Mouse (Mus musculus) neural tube, embryonic 14.5 days (tissue): ENCODE results near the gene Gm20388. TPM values are rescaled to one million over a fixed set of nuclear protein-coding genes. Genes with fewer than 3 reads are reported as not detected.

ENCODE experiments used
- ATAC-seq: fragments of 200-750 bp; cut with Nextera tagmentation; 2 replicates; pipeline ENCODE4 v1.8.0; 2017; ENCODE audit warnings: low read depth, mild to moderate bottlenecking, moderate TSS enrichment, moderate library complexity
- H3K27ac ChIP-seq: fragments of 300-500 bp; sonication (generic); 2 replicates; pipeline ENCODE4 v1.5.1; 2014; ENCODE audit warnings: low read depth, mild to moderate bottlenecking, control low read depth, low read length, moderate library complexity, mixed read lengths
- H3K27me3 ChIP-seq: fragments of 300-500 bp; sonication (generic); 2 replicates; pipeline ENCODE4 v1.6.1; 2014; ENCODE audit warnings: low read length; ENCODE audit not compliant: control insufficient read depth, insufficient read depth
- H3K36me3 ChIP-seq: fragments of 300-500 bp; sonication (generic); 2 replicates; pipeline ENCODE4 v1.6.1; 2014; ENCODE audit warnings: low read length, mixed read lengths; ENCODE audit not compliant: control insufficient read depth, insufficient read depth
- H3K4me1 ChIP-seq: fragments of 300-500 bp; sonication (generic); 2 replicates; pipeline ENCODE4 v1.6.1; 2014; ENCODE audit warnings: low read length; ENCODE audit not compliant: control insufficient read depth, insufficient read depth
- H3K4me2 ChIP-seq: fragments of 300-500 bp; sonication (generic); 2 replicates; pipeline ENCODE4 v1.6.1; 2014; ENCODE audit warnings: mild to moderate bottlenecking, low read depth, low read length, control low read depth
- H3K4me3 ChIP-seq: fragments of 300-500 bp; sonication (generic); 2 replicates; pipeline ENCODE4 v1.5.1; 2014; ENCODE audit warnings: low read depth, low read length, control low read depth, mixed read lengths
- H3K9ac ChIP-seq: fragments of 300-500 bp; sonication (generic); replicated peaks from 2 replicates; pipeline ENCODE4 v1.6.1; 2014; ENCODE audit warnings: low read depth, mild to moderate bottlenecking, control low read depth, low read length, mixed read lengths
- H3K9me3 ChIP-seq: fragments of 300-500 bp; sonication (generic); 2 replicates; pipeline ENCODE4 v1.6.1; 2016; ENCODE audit warnings: low read length; ENCODE audit not compliant: control insufficient read depth
- WGBS: fragments of 180-500 bp; shearing (Covaris S2); extraction: QIAGEN DNeasy Blood & Tissue Kit; methylation state at CpG from one replicate; pipeline ENCODE4 v1.1.7; 2014; 5-methylcytosine and 5-hydroxymethylcytosine counted together
- polyA plus RNA-seq: library from polyadenylated mRNA; unstranded; fragments of >200 nt; fragmentation: Nextera tagmentation; extraction: Ambion mirVana; gene quantifications from 2 replicates; pipeline ENCODE4 v1.2.1, GENCODE M21; 2014

Gm20388 gene
- polyA plus RNA-seq, 1 experiment from 2014 or later = 10.3 TPM

DNA sequence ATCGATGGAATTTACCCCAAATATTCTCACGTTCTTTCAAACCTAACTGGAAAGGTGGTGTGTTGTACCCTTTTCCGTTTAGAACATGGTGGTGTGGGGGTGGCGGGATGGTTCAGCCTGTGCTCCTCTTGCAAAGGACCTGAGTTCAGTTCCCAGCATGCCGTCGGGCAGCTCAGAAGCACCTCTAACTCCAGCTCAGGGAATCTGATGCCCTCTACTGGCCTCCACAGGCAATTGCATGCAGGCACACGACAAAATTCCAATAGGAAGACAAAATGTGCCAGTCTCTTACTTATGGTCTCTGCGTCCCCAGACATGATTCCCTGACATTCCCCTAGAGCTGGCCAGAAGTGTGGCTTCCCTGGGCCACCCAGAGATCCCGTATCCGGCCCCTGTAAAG lies 1304.3 kb downstream of the Gm20388 start:
- Histone ChIP-seq H3K36me3 (no peaks in the 10 kb centered on the region), H3K4me3 (no peak overlapping the region), H3K4me1 (no peaks in the 10 kb centered on the region), H3K27me3 (no peaks in the 10 kb centered on the region), H3K9ac (no peak overlapping the region), H3K9me3 (no peaks in the 10 kb centered on the region), H3K27ac (no peak overlapping the region), H3K4me2 (no peak overlapping the region)
- no peak for ATAC-seq
- WGBS = 74% methylated on average over 10 of the region's 10 CpGs

DNA sequence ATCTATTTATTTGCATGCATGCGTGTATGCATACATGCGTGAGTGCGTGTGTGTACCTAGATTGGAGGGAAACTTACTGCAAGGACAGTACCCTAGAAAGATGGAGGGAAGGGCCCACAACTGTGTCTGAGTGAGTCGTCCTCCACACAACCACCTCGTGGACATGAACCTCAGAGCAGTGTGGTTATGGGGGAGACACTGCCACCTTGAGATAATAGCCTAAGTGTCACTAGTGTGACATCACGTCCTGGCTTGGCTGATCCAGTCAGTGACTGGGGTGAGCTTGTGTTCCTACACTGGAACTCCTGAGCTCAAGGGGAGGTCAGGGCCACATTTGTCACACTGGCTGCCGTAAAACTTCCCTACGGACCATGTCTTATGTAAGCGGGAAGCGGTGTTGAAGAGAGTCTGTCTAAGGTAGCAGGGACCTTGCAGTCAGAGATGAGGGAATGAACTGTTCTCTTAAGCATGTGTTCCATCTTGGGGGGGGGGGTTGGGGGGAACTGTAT lies 1305.9 kb downstream of the Gm20388 start:
- no peak overlapping the region for H3K4me2 ChIP-seq

DNA sequence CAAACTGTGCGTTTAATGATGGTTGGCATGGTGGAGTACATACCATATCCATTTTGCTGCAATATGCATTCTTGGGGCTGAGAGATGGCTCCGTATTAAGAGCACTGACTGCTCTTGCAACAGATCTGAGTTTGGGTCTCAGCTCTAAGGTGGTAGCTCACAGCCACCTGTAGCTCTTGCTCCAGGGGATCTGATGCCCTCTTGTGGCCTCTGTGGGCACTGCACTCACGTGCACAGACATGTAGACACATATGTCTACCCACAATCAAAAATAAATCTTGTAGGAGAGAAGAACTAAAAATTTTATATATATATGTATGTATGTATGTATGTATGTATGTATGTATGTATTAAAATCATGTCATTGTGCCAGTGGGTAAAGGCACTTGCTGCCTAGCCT lies 1307.8 kb downstream of the Gm20388 start:
- Histone ChIP-seq H3K9me3 (no peaks in the 10 kb centered on the region), H3K4me2 (no peak overlapping the region), H3K4me3 (no peak overlapping the region), H3K27ac (no peak overlapping the region), H3K9ac (no peak overlapping the region), H3K27me3 (no peaks in the 10 kb centered on the region; the same call in 1 of the 2 replicates), H3K36me3 (no peaks in the 10 kb centered on the region), H3K4me1 (no peaks in the 10 kb centered on the region)
- no peak for ATAC-seq
- WGBS = 97% methylated on average over 3 of the region's 3 CpGs

More for the DNA sequence above, 1305.9 kb downstream of the Gm20388 start:
- Histone ChIP-seq H3K27me3 (no peaks in the 10 kb centered on the region), H3K36me3 (no peaks in the 10 kb centered on the region), H3K4me3 (no peak overlapping the region), H3K9ac (no peak overlapping the region), H3K4me1 (no peaks in the 10 kb centered on the region), H3K27ac (no peak overlapping the region), H3K9me3 (no peaks in the 10 kb centered on the region)
- 82% methylated on average over 10 of the region's 10 CpGs for WGBS
- no peak for ATAC-seq

DNA sequence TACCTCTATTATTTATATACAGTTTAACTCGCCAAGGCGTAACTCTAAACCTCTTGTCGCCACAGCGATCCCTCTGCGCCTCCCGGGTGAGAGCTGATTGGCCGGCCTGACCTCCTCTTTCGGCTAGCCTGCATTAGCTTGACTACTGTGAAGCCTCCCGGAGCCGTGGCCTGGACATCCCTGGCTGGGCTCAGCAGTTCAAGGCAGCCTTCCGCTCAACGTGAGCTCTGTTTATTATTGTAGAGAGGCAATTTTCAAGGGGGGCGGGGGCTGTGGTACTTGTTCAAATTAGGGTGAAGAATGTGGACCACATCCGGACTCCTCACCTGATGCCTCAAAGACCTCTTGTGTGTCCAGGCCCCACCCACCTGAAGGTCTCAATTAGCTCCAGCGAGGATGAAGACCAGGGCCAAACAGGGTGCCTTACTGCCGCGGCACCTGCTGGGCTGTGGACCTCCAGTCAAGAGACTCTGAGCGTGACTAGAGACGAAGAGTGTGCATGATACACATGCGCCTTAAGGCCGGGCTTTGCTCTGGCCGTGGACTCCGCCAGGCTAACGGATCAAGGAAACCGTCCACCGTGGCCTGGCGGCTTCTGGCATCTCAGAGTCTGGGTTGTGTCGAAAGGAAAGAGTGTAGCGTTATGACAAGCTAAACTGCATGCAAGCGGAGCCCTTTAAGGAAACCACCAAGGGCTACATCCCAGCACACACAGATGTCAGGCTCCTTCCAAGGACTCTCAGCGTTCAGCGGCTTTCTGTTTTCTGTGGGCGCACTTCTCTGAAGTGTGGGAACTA lies 1309.7 kb downstream of the Gm20388 start:
- no peak overlapping the region for H3K9ac ChIP-seq
- H3K9me3 ChIP-seq = no peaks in the 10 kb centered on the region
- H3K4me1 ChIP-seq = no peaks in the 10 kb centered on the region
- H3K36me3 ChIP-seq = no peaks in the 10 kb centered on the region
- no peak for ATAC-seq
- H3K27me3 ChIP-seq = no peaks in the 10 kb centered on the region; the same call in 1 of the 2 replicates
- WGBS = 42% methylated on average over 33 of the region's 33 CpGs
- no peak overlapping the region for H3K27ac ChIP-seq
- no peak overlapping the region for H3K4me2 ChIP-seq
- H3K4me3 ChIP-seq = no peak overlapping the region

DNA sequence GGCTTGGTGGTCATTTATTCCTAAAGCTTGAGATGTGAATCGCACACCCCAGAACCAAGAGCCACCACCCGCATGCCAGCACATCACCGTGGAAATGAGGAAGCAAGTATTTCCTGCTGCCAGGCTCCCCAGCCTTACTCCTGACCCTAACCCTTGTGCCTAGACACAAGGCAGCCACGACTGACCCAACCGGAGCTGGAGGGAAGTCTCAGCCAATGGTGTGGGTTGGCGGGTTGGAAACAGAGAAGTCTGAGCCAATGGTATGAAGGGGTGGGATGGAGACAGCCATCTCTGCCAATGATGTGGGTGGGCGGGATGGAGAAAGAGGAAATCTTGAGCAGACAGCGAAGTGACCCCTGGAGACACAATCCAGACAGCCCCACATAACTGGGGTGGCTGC lies 1314.1 kb downstream of the Gm20388 start:
- WGBS = 74% methylated on average over 8 of the region's 8 CpGs
- ATAC-seq = no peak
- H3K4me3 ChIP-seq = no peak overlapping the region
- H3K4me2 ChIP-seq = no peak overlapping the region
- H3K27me3 ChIP-seq = no peaks in the 10 kb centered on the region; the same call in 1 of the 2 replicates
- no peaks in the 10 kb centered on the region for H3K9me3 ChIP-seq
- H3K4me1 ChIP-seq = no peaks in the 10 kb centered on the region
- no peak overlapping the region for H3K27ac ChIP-seq
- H3K36me3 ChIP-seq = no peaks in the 10 kb centered on the region
- no peak overlapping the region for H3K9ac ChIP-seq

DNA sequence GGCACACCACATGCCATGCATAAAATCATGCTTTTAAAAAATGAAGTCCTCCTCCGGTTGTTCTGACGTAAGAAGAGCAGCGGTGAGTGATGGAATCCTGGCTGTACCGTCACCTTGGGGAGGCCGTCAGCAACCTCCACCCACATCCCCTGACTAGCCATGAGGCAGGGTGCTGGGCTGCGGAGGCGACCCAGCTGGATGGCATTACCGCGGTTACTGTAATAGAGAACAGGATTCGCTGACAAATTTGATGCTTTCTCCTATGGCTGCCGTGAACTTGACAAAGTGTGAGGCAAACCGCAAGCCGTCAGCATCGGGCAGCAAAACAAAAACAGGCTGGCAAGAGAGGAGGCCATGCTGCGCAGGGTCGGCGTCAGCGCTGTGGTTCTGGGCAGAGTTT lies 1317.1 kb downstream of the Gm20388 start:
- no peak overlapping the region for H3K27ac ChIP-seq
- no peak overlapping the region for H3K9ac ChIP-seq
- no peaks in the 10 kb centered on the region for H3K36me3 ChIP-seq
- no peak for ATAC-seq
- no peaks in the 10 kb centered on the region; the same call in 1 of the 2 replicates for H3K27me3 ChIP-seq
- H3K9me3 ChIP-seq = no peaks in the 10 kb centered on the region
- no peak overlapping the region for H3K4me2 ChIP-seq
- no peak overlapping the region for H3K4me3 ChIP-seq
- WGBS = 74% methylated on average over 18 of the region's 18 CpGs
- no peaks in the 10 kb centered on the region for H3K4me1 ChIP-seq

DNA sequence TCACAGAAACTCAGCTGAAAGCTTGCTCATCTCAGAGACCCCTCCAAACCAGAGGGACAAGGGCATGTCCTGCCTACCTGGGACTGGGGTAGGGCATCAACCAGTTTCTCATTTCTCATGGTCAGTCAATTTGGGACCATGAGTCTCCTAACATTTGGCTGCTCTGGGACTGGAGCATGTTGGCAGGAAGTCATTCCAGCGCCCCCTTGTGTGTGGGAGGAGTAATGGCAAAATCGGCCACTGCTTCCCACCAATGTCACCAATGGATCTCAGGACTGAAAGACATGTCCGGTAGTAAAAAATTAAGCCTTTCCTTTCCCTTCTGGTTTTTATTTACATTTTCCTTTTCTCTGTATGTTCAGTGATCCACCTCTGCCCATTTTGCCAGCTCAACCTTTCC lies 1318.3 kb downstream of the Gm20388 start:
- Histone ChIP-seq H3K4me2 (no peak overlapping the region), H3K27ac (no peak overlapping the region), H3K9me3 (no peaks in the 10 kb centered on the region), H3K4me3 (no peak overlapping the region), H3K27me3 (no peaks in the 10 kb centered on the region), H3K9ac (no peak overlapping the region), H3K4me1 (no peaks in the 10 kb centered on the region), H3K36me3 (no peaks in the 10 kb centered on the region)
- no peak for ATAC-seq
- 66% methylated on average over 3 of the region's 3 CpGs for WGBS

DNA sequence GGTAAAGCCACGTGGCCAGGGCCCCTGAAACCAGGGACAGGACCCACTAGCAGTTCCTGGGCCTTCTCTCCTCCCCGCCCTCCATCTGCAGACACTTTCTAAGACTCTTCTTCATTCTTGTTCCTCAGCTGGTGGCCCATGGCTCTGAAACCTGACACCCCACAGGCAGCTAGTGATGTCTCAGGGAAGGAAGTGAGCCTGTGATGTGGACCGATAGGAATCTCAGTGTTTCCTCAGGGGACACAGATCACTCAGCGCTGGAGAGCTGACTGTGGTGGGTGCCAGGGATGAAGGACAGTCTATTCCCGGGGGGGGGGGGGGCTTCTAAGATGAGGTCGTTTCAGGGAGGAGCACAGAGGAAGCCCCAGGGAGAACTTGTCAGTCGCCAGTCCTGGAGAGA lies 1318.9 kb downstream of the Gm20388 start:
- no peak overlapping the region for H3K4me3 ChIP-seq
- no peaks in the 10 kb centered on the region for H3K4me1 ChIP-seq
- no peak overlapping the region for H3K4me2 ChIP-seq
- no peak for ATAC-seq
- H3K9me3 ChIP-seq = no peaks in the 10 kb centered on the region
- H3K27ac ChIP-seq = no peak overlapping the region
- no peaks in the 10 kb centered on the region for H3K36me3 ChIP-seq
- no peak overlapping the region for H3K9ac ChIP-seq
- WGBS = 38% methylated on average over 7 of the region's 7 CpGs
- no peaks in the 10 kb centered on the region for H3K27me3 ChIP-seq

DNA sequence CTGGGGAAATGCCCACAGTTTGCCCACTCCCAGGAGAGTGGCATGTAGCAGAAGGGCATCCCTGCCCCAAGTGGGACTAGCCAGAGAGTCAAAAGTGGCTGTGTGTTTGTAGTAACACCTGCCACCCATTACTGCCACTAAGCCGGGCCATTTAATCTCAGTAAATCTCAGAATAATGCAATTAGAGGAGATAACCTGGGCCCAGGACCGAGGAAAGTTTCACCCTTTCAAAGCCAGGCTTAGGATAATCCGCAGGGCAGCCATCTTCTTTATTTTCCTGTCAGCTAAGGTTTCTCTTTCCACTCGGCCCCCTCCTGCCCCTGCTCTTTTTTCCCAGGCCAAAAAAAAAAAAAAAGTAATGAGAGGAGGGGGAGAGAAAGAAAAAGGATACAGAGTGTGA lies 1322.6 kb downstream of the Gm20388 start:
- H3K27me3 ChIP-seq = no peaks in the 10 kb centered on the region
- H3K4me1 ChIP-seq = no peaks in the 10 kb centered on the region
- WGBS = 60% methylated on average over 4 of the region's 4 CpGs
- no peak for ATAC-seq
- H3K9me3 ChIP-seq = no peaks in the 10 kb centered on the region
- H3K9ac ChIP-seq = no peak overlapping the region
- H3K4me3 ChIP-seq = no peak overlapping the region
- no peak overlapping the region for H3K4me2 ChIP-seq
- no peak overlapping the region for H3K27ac ChIP-seq
- H3K36me3 ChIP-seq = no peaks in the 10 kb centered on the region
